Mouse (Mus musculus) cortical plate, adult 2 months (tissue): ENCODE data around the gene Lmna.

Experiments used
- CTCF ChIP-seq: fragments of 200-500 bp; IDR thresholded peaks from 2 replicates; pipeline ENCODE4 v1.5.1; 2011; ENCODE audit warnings: mild to moderate bottlenecking, control low read depth, low read length; ENCODE audit not compliant: insufficient read depth; ENCODE audit errors: extremely low read depth
- POLR2A ChIP-seq: fragments of 200-500 bp; IDR thresholded peaks from 2 replicates; pipeline ENCODE4 v1.6.1; 2011; ENCODE audit warnings: mild to moderate bottlenecking, low read length, control low read depth; ENCODE audit not compliant: insufficient read depth; ENCODE audit errors: extremely low read depth

DNA sequence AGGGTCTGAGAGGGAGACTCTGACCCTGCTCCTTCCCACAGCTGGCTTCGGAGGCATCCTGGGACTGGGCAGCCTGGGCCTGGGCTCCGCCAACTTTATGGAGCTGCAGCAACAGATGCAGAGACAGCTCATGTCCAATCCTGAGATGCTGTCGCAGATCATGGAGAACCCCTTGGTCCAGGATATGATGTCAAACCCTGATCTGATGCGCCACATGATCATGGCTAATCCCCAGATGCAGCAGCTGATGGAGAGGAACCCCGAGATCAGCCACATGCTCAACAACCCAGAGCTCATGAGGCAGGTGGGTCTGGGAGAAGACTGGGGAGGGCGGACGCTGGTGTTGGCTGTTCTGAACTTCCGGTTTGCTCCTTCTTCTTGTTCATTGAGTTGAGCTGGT lies 46.9 kb upstream of the Lmna start:
- TF ChIP-seq CTCF (no peak), POLR2A (no peak)
